Mouse (Mus musculus) kidney, adult 2 months (tissue): ENCODE results near the gene Rbms1.

Experiments used
- CTCF ChIP-seq: fragments of 200-500 bp; conservative IDR thresholded peaks from 2 replicates; pipeline ENCODE4 v1.5.1; 2011; ENCODE audit warnings: low read depth, mild to moderate bottlenecking, control low read depth, low read length, moderate library complexity, mixed read lengths; ENCODE audit not compliant: insufficient read depth, insufficient read length
- POLR2A ChIP-seq: fragments of 200-500 bp; IDR thresholded peaks from one replicate; pipeline ENCODE4 v1.6.1; 2011; ENCODE audit warnings: low read depth, low read length, control low read depth

DNA sequence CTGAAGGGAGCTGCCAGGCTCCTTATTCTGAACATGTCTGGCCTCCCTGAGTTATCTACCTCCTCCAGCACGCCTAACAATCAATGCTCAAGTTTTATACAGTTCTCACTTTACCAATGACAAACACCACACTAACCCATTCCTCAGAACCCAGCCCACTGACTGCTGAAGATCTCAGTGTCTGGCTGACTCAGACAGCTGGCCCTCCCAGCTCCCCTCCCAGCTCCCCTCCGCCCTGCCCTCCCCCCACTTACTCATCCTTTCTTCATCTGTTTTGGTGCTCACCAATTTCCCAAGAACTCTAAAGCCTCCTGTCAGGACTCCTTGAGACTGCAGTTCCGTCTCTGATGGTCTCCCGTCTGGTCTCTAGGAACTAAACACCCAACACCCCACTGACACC is 92.5 kb downstream of the Rbms1 start:
- TF ChIP-seq CTCF: no peak
- TF ChIP-seq POLR2A: no peak
